Mouse (Mus musculus): ENCODE data around the gene Draxin.

GRCm38 (mm10) chr4:148089166-148089565 is 41.3 kb downstream of the Draxin start:
- TF ChIP-seq POLR2A (IDR thresholded peaks at IDR 0.05; ENCODE audit: low read depth, low read length): no peak
- TF ChIP-seq CTCF (IDR thresholded peaks at IDR 0.05; ENCODE audit: borderline replicate concordance, insufficient read depth, low read length): no peak

Measured in embryonic fibroblast, embryonic 13.5 days (primary cell).